Mouse (Mus musculus): ENCODE measurements around the gene Lgr6. TPM values are rescaled to one million over a fixed set of nuclear protein-coding genes. Genes with fewer than 3 reads are reported as not detected.
A peak's percentile ranks its signal among the peaks of the same experiment; 100 is the strongest.

Gene Lgr6
- polyA plus RNA-seq, 1 experiment from 2014 or later: 0.49 TPM

DNA sequence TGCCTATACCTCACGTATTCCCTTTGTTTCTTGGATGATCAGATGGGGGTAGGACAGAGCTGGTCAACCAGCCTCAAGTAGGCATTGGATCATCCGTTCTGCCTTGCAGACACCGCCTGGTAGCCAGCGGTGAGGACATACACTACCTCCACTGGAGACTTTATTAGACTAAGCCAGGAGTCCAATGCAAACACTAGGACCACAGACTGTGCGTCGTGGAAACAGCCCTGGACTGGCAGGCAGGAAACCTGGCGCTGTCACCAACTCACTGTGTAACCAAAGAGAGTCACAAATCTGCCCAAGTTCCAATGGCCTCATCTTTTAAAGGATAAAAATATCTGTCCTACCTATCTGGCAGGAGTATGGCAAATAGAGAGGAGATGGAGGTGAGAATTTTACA is 108.6 kb downstream of the Lgr6 start:
- Histone ChIP-seq H3K4me1 (ENCODE audit: control insufficient read depth, insufficient read depth, low read length) (peaks cover 9% of the 10 kb centered on the region), H3K9ac (ENCODE audit: low read length) (no peak overlapping the region), H3K27me3 (ENCODE audit: control insufficient read depth, insufficient read depth, low read length) (no peaks in the 10 kb centered on the region), H3K9me3 (ENCODE audit: control insufficient read depth, low read length) (no peaks in the 10 kb centered on the region), H3K4me3 (ENCODE audit: low read depth, low read length) (no peak overlapping the region), H3K4me2 (ENCODE audit: low read depth, severe bottlenecking) (no peak overlapping the region), H3K36me3 (ENCODE audit: control insufficient read depth, insufficient read depth, low read length) (no peaks in the 10 kb centered on the region), H3K27ac (replicated peaks; ENCODE audit: low read depth, low read length) (no peak overlapping the region)
- 83% methylated on average over 7 of the region's 7 CpGs for WGBS
- DNase-seq (ENCODE audit: low spot score): no peak
- ATAC-seq (ENCODE audit: insufficient number of reproducible peaks, low FRiP score, low TSS enrichment, low read depth): no peak

DNA sequence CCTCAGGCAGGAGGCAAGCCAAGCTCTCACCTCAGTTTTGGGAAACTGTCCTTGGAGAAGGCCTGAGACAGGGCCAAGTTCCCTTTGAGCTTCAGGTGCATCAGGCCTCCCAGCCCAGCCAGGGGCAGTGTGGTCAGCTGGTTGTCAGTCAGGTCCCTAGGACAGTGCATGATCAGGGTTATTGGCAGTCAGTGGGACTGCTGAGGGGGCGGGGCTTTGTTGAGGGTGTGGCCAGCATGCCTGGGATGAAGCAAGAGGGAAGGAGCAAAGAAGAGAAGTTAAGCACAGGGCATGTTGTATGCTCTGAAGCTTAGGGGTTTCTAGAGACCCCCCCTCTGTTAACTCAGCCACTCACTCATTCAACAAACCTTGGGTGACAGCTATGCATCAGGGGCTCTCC is 109.1 kb downstream of the Lgr6 start:
- Histone ChIP-seq H3K27me3 (ENCODE audit: control insufficient read depth, insufficient read depth, low read length) (no peaks in the 10 kb centered on the region), H3K9ac (ENCODE audit: low read length) (no peak overlapping the region), H3K36me3 (ENCODE audit: control insufficient read depth, insufficient read depth, low read length) (no peaks in the 10 kb centered on the region), H3K4me1 (ENCODE audit: control insufficient read depth, insufficient read depth, low read length) (peaks cover 9% of the 10 kb centered on the region), H3K4me2 (ENCODE audit: low read depth, severe bottlenecking) (no peak overlapping the region), H3K4me3 (ENCODE audit: low read depth, low read length) (no peak overlapping the region), H3K9me3 (ENCODE audit: control insufficient read depth, low read length) (no peaks in the 10 kb centered on the region), H3K27ac (replicated peaks; ENCODE audit: low read depth, low read length) (no peak overlapping the region)
- ATAC-seq (ENCODE audit: insufficient number of reproducible peaks, low FRiP score, low TSS enrichment, low read depth) (peak; percentile 22; the same call in 1 of the 2 replicates), DNase-seq (ENCODE audit: low spot score) (no peak)
- WGBS: 16% methylated on average over 1 of the region's 1 CpGs

- no peaks in the 10 kb centered on the region for H3K27me3 ChIP-seq (ENCODE audit: control insufficient read depth, insufficient read depth, low read length)
- no peak overlapping the region for H3K4me2 ChIP-seq (ENCODE audit: low read depth, severe bottlenecking)
- no peak overlapping the region for H3K9ac ChIP-seq (ENCODE audit: low read length)
- no peak for DNase-seq (ENCODE audit: low spot score)
- no peak for ATAC-seq (ENCODE audit: insufficient number of reproducible peaks, low FRiP score, low TSS enrichment, low read depth)
- H3K9me3 ChIP-seq (ENCODE audit: control insufficient read depth, low read length): no peaks in the 10 kb centered on the region
- H3K4me1 ChIP-seq (ENCODE audit: control insufficient read depth, insufficient read depth, low read length): peaks cover 9% of the 10 kb centered on the region
- WGBS: 50% methylated on average over 4 of the region's 4 CpGs
- H3K27ac ChIP-seq (replicated peaks; ENCODE audit: low read depth, low read length): no peak overlapping the region
- no peaks in the 10 kb centered on the region for H3K36me3 ChIP-seq (ENCODE audit: control insufficient read depth, insufficient read depth, low read length)
- H3K4me3 ChIP-seq (ENCODE audit: low read depth, low read length): no peak overlapping the region
These were observed 109.6 kb downstream of the Lgr6 start for GRCm38 (mm10) chr1:134995437-134995836.

- no peak overlapping the region for H3K4me3 ChIP-seq (ENCODE audit: low read depth, low read length)
- ATAC-seq (ENCODE audit: insufficient number of reproducible peaks, low FRiP score, low TSS enrichment, low read depth): no peak
- no peak overlapping the region for H3K4me2 ChIP-seq (ENCODE audit: low read depth, severe bottlenecking)
These were observed 110.3 kb downstream of the Lgr6 start for GRCm38 (mm10) chr1:134994739-134995138.

DNA sequence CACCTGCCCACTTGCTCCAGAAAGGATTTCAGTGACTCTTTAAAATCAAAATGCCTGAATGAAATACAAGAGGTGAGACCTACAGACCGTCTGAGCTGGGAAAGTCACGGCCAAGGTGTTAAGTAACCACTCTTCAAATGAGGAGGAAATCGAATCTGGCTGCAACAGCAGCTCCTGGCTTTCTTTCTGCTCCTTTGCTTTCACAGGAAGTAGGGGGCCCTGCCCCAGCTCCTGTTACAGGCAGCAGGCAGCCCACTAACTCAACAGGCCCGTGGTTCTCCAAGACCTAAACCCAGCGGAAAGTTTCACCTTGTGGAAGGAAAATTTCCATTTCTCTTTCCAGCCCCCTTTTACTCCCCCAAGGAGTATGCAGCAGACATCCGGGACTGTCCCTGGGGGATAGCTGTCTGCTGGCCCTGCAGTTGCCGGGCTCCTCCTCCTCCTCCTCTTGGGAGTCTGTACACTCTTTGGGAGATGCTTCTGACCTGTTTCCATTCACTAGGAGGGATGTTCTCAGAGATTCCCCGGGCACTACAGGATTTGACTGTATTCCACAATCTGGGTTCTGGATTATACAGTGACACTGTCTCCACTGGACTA is 112.9 kb downstream of the Lgr6 start:
- DNase-seq (ENCODE audit: low spot score) (peak; percentile 54), ATAC-seq (ENCODE audit: insufficient number of reproducible peaks, low FRiP score, low TSS enrichment, low read depth) (no peak)
- Histone ChIP-seq H3K27me3 (ENCODE audit: control insufficient read depth, insufficient read depth, low read length) (0 out of 2 replicates have a peak, but pooled peaks cover 2% of the 10 kb centered on the region), H3K9me3 (ENCODE audit: control insufficient read depth, low read length) (no peaks in the 10 kb centered on the region), H3K27ac (replicated peaks; ENCODE audit: low read depth, low read length) (peak overlapping the region; percentile 42; the same call in 1 of the 2 replicates), H3K36me3 (ENCODE audit: control insufficient read depth, insufficient read depth, low read length) (no peaks in the 10 kb centered on the region), H3K9ac (ENCODE audit: low read length) (peak overlapping the region; percentile 28), H3K4me1 (ENCODE audit: control insufficient read depth, insufficient read depth, low read length) (peaks cover 9% of the 10 kb centered on the region), H3K4me3 (ENCODE audit: low read depth, low read length) (no peak overlapping the region), H3K4me2 (ENCODE audit: low read depth, severe bottlenecking) (peak overlapping the region; percentile 2; the same call in 1 of the 2 replicates)
- 25% methylated on average over 8 of the region's 8 CpGs for WGBS

More at GRCm38 (mm10) chr1:134994739-134995138, 110.3 kb downstream of the Lgr6 start:
- WGBS: 81% methylated on average over 3 of the region's 3 CpGs
- Histone ChIP-seq H3K36me3 (ENCODE audit: control insufficient read depth, insufficient read depth, low read length) (no peaks in the 10 kb centered on the region), H3K27me3 (ENCODE audit: control insufficient read depth, insufficient read depth, low read length) (no peaks in the 10 kb centered on the region), H3K27ac (replicated peaks; ENCODE audit: low read depth, low read length) (no peak overlapping the region), H3K4me1 (ENCODE audit: control insufficient read depth, insufficient read depth, low read length) (peaks cover 9% of the 10 kb centered on the region), H3K9ac (ENCODE audit: low read length) (no peak overlapping the region), H3K9me3 (ENCODE audit: control insufficient read depth, low read length) (no peaks in the 10 kb centered on the region)
- no peak for DNase-seq (ENCODE audit: low spot score)

DNA sequence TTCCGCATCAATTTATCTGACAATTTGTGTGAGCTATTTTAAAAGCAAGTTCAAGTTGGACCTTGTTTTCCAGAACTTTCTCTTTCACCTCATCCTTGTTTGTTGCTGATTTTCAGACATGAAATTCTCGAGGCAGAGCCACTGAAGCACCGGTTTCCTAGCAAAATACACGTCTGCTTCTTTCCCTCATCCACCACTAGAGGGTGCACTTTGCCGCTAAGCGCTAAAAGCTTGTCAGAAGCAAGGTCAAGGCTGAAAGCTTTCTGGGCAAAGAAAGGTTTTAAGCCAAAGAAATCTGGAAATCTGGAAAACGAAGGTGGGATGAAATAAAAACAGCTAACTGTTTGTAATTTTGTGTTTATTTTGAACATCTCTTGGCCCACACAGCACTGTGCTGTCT is 115.7 kb downstream of the Lgr6 start:
- WGBS: 10% methylated on average over 7 of the region's 7 CpGs
- Histone ChIP-seq H3K4me3 (ENCODE audit: low read depth, low read length) (no peak overlapping the region), H3K27ac (replicated peaks; ENCODE audit: low read depth, low read length) (no peak overlapping the region), H3K27me3 (ENCODE audit: control insufficient read depth, insufficient read depth, low read length) (0 out of 2 replicates have a peak, but pooled peaks cover 2% of the 10 kb centered on the region), H3K9me3 (ENCODE audit: control insufficient read depth, low read length) (no peaks in the 10 kb centered on the region; the same call in 1 of the 2 replicates), H3K9ac (ENCODE audit: low read length) (no peak overlapping the region), H3K36me3 (ENCODE audit: control insufficient read depth, insufficient read depth, low read length) (no peaks in the 10 kb centered on the region), H3K4me2 (ENCODE audit: low read depth, severe bottlenecking) (no peak overlapping the region), H3K4me1 (ENCODE audit: control insufficient read depth, insufficient read depth, low read length) (peaks cover 9% of the 10 kb centered on the region)
- DNase-seq (ENCODE audit: low spot score): peak; percentile 88
- no peak for ATAC-seq (ENCODE audit: insufficient number of reproducible peaks, low FRiP score, low TSS enrichment, low read depth)

- DNase-seq (ENCODE audit: low spot score) (no peak), ATAC-seq (ENCODE audit: insufficient number of reproducible peaks, low FRiP score, low TSS enrichment, low read depth) (no peak)
- Histone ChIP-seq H3K4me1 (ENCODE audit: control insufficient read depth, insufficient read depth, low read length) (peaks cover 9% of the 10 kb centered on the region), H3K4me3 (ENCODE audit: low read depth, low read length) (peak overlapping the region; percentile 29), H3K9me3 (ENCODE audit: control insufficient read depth, low read length) (no peaks in the 10 kb centered on the region; the same call in 1 of the 2 replicates), H3K4me2 (ENCODE audit: low read depth, severe bottlenecking) (peak overlapping the region; percentile 88), H3K27ac (replicated peaks; ENCODE audit: low read depth, low read length) (no peak overlapping the region), H3K9ac (ENCODE audit: low read length) (peak overlapping the region; percentile 62), H3K36me3 (ENCODE audit: control insufficient read depth, insufficient read depth, low read length) (no peaks in the 10 kb centered on the region), H3K27me3 (ENCODE audit: control insufficient read depth, insufficient read depth, low read length) (0 out of 2 replicates have a peak, but pooled peaks cover 2% of the 10 kb centered on the region)
- WGBS: 9% methylated on average over 14 of the region's 14 CpGs
These were observed 117.1 kb downstream of the Lgr6 start for GRCm38 (mm10) chr1:134987962-134988341.

GRCm38 (mm10) chr1:134987173-134987961 is 117.7 kb downstream of the Lgr6 start:
- H3K27ac ChIP-seq (replicated peaks; ENCODE audit: low read depth, low read length): no peak overlapping the region
- no peaks in the 10 kb centered on the region for H3K36me3 ChIP-seq (ENCODE audit: control insufficient read depth, insufficient read depth, low read length)
- H3K4me3 ChIP-seq (ENCODE audit: low read depth, low read length): peak overlapping the region; percentile 29
- 32% methylated on average over 48 of the region's 48 CpGs for WGBS
- peak; percentile 58 for ATAC-seq (ENCODE audit: insufficient number of reproducible peaks, low FRiP score, low TSS enrichment, low read depth)
- H3K4me2 ChIP-seq (ENCODE audit: low read depth, severe bottlenecking): peak overlapping the region; percentile 88
- no peaks in the 10 kb centered on the region; the same call in 1 of the 2 replicates for H3K9me3 ChIP-seq (ENCODE audit: control insufficient read depth, low read length)
- DNase-seq (ENCODE audit: low spot score): peak; percentile 74
- H3K9ac ChIP-seq (ENCODE audit: low read length): peak overlapping the region; percentile 62
- H3K27me3 ChIP-seq (ENCODE audit: control insufficient read depth, insufficient read depth, low read length): 0 out of 2 replicates have a peak, but pooled peaks cover 2% of the 10 kb centered on the region
- peaks cover 8% of the 10 kb centered on the region for H3K4me1 ChIP-seq (ENCODE audit: control insufficient read depth, insufficient read depth, low read length)

Measured in limb, embryonic 11.5 days (tissue).